Mouse (Mus musculus) liver, adult 2 months (tissue): Measurements from ENCODE around the gene Tox2. TPM values are rescaled to one million over a fixed set of nuclear protein-coding genes. Genes with fewer than 3 reads are reported as not detected.
A peak's percentile ranks its signal among the peaks of the same experiment; 100 is the strongest.

ENCODE experiments used
- DNase-seq: peaks from one replicate; pipeline ENCODE4 v3.0.0-alpha.2; 2011; ENCODE audit warnings: low read depth, low spot score; ENCODE audit errors: extremely low read depth
- H3K27ac ChIP-seq: fragments of 200-500 bp; replicated peaks from 2 replicates; pipeline ENCODE4 v1.5.1; 2012; ENCODE audit warnings: low read depth, mild to moderate bottlenecking, control low read depth, inconsistent platforms, low read length; ENCODE audit not compliant: insufficient read depth
- H3K27me3 ChIP-seq: fragments of 200-500 bp; 2 replicates; pipeline ENCODE4 v1.6.1; 2012; ENCODE audit warnings: mild to moderate bottlenecking, moderate library complexity, low read length, inconsistent platforms; ENCODE audit not compliant: control insufficient read depth, insufficient read depth
- H3K36me3 ChIP-seq: fragments of 200-500 bp; 2 replicates; pipeline ENCODE4 v1.6.1; 2012; ENCODE audit warnings: low read length, inconsistent platforms; ENCODE audit not compliant: control insufficient read depth, insufficient read depth
- H3K4me1 ChIP-seq: fragments of 200-500 bp; 2 replicates; pipeline ENCODE4 v1.6.1; 2011; ENCODE audit warnings: low read length; ENCODE audit not compliant: control insufficient read depth, insufficient read depth
- H3K4me3 ChIP-seq: fragments of 200-500 bp; 2 replicates; pipeline ENCODE4 v1.5.1; 2011; ENCODE audit warnings: low read depth, mild to moderate bottlenecking, control low read depth, low read length, moderate library complexity; ENCODE audit not compliant: insufficient read depth
- H3K79me2 ChIP-seq: fragments of 200-500 bp; 2 replicates; pipeline ENCODE4 v1.6.1; 2012; ENCODE audit warnings: inconsistent platforms, mild to moderate bottlenecking, low read length, moderate library complexity; ENCODE audit not compliant: control insufficient read depth, insufficient read depth
- H3K9ac ChIP-seq: fragments of 200-500 bp; 2 replicates; pipeline ENCODE4 v1.6.1; 2012; ENCODE audit warnings: low read depth, mild to moderate bottlenecking, control low read depth, inconsistent platforms, low read length
- CTCF ChIP-seq: fragments of 200-500 bp; IDR thresholded peaks from 2 replicates; pipeline ENCODE4 v1.5.1; 2011; ENCODE audit warnings: low read depth, low read length, control low read depth
- POLR2A ChIP-seq: fragments of 200-500 bp; IDR thresholded peaks from 2 replicates; pipeline ENCODE4 v1.6.1; 2011; ENCODE audit warnings: low read length, control low read depth; ENCODE audit not compliant: insufficient read depth; ENCODE audit errors: extremely low read depth
- WGBS: fragments of 180-500 bp; shearing (Covaris S2); methylation state at CpG from one replicate; pipeline ENCODE4 v1.1.7; 2018; 5-methylcytosine and 5-hydroxymethylcytosine counted together
- polyA plus RNA-seq: library from polyadenylated mRNA; depleted of rRNA; stranded (reverse); fragments of >200 nt; gene quantifications from 2 replicates; pipeline ENCODE4 v1.2.3, GENCODE M21; 2012
- total RNA-seq: library from RNA; depleted of rRNA; stranded (reverse); fragments of >200 nt; gene quantifications from 2 replicates; pipeline ENCODE4 v1.2.3, GENCODE M21; 2014

Tox2 gene
- total and polyA plus RNA-seq, 2 experiments, result 0.09 to 0.27 TPM

DNA sequence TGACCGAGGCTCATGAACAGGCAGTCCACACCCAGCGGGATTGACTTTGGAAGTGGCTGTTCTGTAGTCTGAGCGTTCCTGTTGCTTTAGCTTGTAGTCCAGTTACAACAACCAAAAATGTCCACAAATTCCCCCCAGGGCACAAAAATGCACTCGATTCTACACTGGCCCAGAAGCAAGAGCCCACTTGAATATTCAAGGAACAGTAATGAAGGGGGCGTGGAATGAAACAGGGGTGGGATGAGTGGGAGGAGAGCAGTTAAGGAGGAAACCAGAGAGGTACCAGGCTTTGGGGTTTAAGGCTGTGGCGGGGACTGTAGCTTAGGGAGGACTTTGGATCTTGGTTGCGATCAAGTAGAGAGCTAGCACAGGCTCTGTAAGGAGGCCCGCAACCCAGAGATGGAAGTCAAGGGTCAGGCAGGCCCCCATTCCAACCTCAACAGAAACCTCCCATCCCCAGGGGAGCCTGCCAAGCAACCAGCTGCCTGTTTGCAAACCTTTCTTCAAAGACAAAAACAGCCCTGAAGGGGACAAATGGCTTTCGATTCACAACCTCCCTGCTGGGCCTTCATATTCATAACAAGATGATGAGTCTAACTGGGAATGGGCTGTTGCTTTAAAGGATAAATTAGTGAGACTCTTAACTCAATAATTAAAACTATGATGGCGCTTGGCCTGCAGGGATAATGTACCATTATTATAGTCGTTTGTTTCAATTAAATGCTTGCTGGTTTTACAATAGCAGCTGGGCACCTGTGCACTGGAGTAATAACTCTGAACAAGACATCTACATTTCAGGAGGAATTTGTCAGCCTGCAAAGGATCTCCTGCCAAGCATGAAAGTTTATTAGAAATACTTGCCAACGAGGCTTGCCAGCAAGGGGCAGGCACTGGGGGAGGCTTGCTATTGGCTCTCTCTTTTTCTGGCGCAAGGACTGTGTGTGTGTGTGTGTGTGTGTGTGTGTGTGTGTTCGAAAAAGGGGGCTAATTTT, 97.4 kb downstream of the Tox2 start:
- peaks cover 16% of the 10 kb centered on the region for H3K4me1 ChIP-seq
- TF ChIP-seq CTCF (no peak), POLR2A (no peak)
- 59% methylated on average over 14 of the region's 14 CpGs for WGBS
- H3K27ac ChIP-seq, result peak overlapping the region; percentile 31
- no peaks in the 10 kb centered on the region for H3K27me3 ChIP-seq
- H3K9ac ChIP-seq, result no peak overlapping the region
- H3K79me2 ChIP-seq, result no peaks in the 10 kb centered on the region
- H3K36me3 ChIP-seq, result no peaks in the 10 kb centered on the region
- DNase-seq, result peak; percentile 68
- no peak overlapping the region for H3K4me3 ChIP-seq

DNA sequence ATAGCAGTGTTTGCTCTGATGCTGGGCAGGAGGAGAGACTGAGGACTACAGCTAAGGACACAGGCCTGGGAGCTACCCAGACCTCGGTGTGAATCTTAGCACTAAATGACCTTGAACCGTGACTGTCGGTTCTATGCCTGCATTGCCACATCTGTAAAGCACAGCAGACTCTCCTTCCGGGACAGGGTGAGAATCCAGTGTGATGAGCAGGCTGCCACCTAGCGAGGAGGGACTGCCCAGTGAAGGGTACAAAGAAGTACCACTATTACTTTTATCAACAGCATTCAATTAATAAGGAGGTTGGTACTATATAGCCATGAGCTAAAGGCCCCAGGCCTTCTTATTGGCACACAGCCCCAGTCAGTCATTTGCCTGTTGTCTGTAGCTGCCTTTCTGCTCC, 98.7 kb downstream of the Tox2 start:
- peak; percentile 24 for DNase-seq
- Histone ChIP-seq H3K4me1 (peaks cover 16% of the 10 kb centered on the region), H3K4me3 (no peak overlapping the region), H3K36me3 (no peaks in the 10 kb centered on the region), H3K9ac (no peak overlapping the region), H3K79me2 (no peaks in the 10 kb centered on the region), H3K27me3 (no peaks in the 10 kb centered on the region), H3K27ac (no peak overlapping the region)
- TF ChIP-seq POLR2A (no peak), CTCF (peak; percentile 30)
- 44% methylated on average over 5 of the region's 5 CpGs for WGBS

DNA sequence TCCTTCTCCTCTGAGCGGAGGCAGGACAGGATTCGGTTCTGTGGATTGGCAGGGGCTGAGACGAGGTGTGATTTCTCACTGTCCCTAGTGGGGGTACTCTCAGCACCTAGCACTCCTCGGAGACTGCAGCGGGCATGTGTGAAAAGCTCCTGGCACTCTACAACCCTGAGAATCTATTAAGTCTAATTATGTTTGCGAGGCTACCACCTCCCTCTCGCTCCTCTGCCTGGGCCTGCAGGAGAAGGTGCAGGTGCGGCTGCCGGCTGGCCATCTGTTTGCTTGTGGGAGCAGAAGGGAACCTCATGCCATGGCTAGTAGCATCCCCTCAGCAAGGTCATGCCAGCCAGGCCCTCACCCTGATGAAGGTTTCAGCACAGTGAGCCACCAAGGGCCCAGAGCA, 100.1 kb downstream of the Tox2 start:
- H3K36me3 ChIP-seq, result no peaks in the 10 kb centered on the region
- TF ChIP-seq POLR2A, result no peak
- TF ChIP-seq CTCF, result no peak
- H3K79me2 ChIP-seq, result no peaks in the 10 kb centered on the region
- DNase-seq, result no peak
- H3K27ac ChIP-seq, result no peak overlapping the region
- H3K4me3 ChIP-seq, result no peak overlapping the region
- no peaks in the 10 kb centered on the region for H3K27me3 ChIP-seq
- peaks cover 16% of the 10 kb centered on the region for H3K4me1 ChIP-seq
- WGBS, result 89% methylated on average over 9 of the region's 9 CpGs
- H3K9ac ChIP-seq, result no peak overlapping the region

- Histone ChIP-seq H3K27me3 (no peaks in the 10 kb centered on the region), H3K4me3 (no peak overlapping the region), H3K79me2 (no peaks in the 10 kb centered on the region), H3K4me1 (peaks cover 6% of the 10 kb centered on the region), H3K36me3 (no peaks in the 10 kb centered on the region), H3K9ac (no peak overlapping the region), H3K27ac (no peak overlapping the region)
- no peak for DNase-seq
- TF ChIP-seq POLR2A, result no peak
- no peak for TF ChIP-seq CTCF
- WGBS, result 94% methylated on average over 17 of the region's 17 CpGs
These were observed 106.5 kb downstream of the Tox2 start for GRCm38 (mm10) chr2:163309376-163309775.

DNA sequence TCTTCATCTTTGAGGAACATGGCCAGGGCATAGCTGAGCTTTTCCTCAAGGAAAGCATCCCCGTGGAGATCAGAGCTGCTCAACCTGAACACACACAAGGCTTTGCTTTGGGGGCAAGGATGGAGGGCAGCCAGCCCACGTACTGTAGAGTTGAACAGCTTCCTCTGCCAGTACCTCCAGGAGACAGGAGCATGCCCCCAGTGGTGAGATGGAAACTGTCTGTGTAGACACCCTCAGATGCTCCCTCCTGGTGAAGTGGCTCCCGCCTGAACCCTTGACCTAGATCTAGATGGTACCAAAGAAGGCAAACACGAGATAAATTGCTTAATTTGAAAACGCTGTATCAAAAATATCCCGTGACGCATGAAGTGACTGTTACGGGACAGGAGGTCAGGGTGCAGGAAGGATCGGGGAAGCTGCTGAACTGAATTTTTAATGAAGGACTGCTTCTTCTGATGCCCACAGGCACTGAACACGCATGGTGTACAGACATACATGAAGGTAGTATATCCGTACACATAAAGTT, 107.3 kb downstream of the Tox2 start:
- WGBS, result 32% methylated on average over 11 of the region's 11 CpGs
- H3K4me3 ChIP-seq, result no peak overlapping the region
- H3K79me2 ChIP-seq, result no peaks in the 10 kb centered on the region
- no peak overlapping the region; the same call in 1 of the 2 replicates for H3K27ac ChIP-seq
- peak; percentile 50 for TF ChIP-seq CTCF
- no peak for TF ChIP-seq POLR2A
- H3K4me1 ChIP-seq, result peaks cover 6% of the 10 kb centered on the region
- no peaks in the 10 kb centered on the region for H3K36me3 ChIP-seq
- no peaks in the 10 kb centered on the region for H3K27me3 ChIP-seq
- DNase-seq, result peak; percentile 84
- H3K9ac ChIP-seq, result no peak overlapping the region
